Mouse (Mus musculus): ENCODE measurements at regions not wholly inside any gene's neighbourhood (a gene's known extent, or its start where the extent isn't known, plus 50 kb on each side); places are given as distances from the start of the nearest gene placed in this dataset.

- ATAC-seq (ENCODE audit: insufficient number of reproducible peaks, insufficient read depth, low FRiP score, low read depth), result no peak
- 11% methylated on average over 1 of the region's 1 CpGs for WGBS
- no peak overlapping the region for H3K4me2 ChIP-seq (ENCODE audit: low read length)
- no peaks in the 10 kb centered on the region for H3K36me3 ChIP-seq (ENCODE audit: control insufficient read depth, insufficient read depth, low read length)
- H3K27ac ChIP-seq (replicated peaks in 1 of 2; ENCODE audit: control insufficient read depth in 1 of 2, insufficient read depth in 1 of 2, low read depth in 2 of 2, low read length in 2 of 2), result no peak overlapping the region
- no peak overlapping the region for H3K4me3 ChIP-seq (ENCODE audit: control insufficient read depth in 1 of 2, insufficient read depth in 1 of 2, low read depth in 1 of 2, low read length in 2 of 2)
- no peak overlapping the region for H3K9ac ChIP-seq (ENCODE audit: low read length)
- H3K4me1 ChIP-seq (ENCODE audit: control insufficient read depth in 2 of 2, insufficient read depth in 2 of 2, low read length in 2 of 2), result peaks cover 10 to 17% of the 10 kb centered on the region in 2 experiments
- no peaks in the 10 kb centered on the region for H3K9me3 ChIP-seq (ENCODE audit: control insufficient read depth, low read length)
- H3K27me3 ChIP-seq (ENCODE audit: control insufficient read depth, insufficient read depth, low read length), result no peaks in the 10 kb centered on the region
These were observed 116.6 kb upstream of the Slit3 start for GRCm38 (mm10) chr11:35004431-35004830.

DNA sequence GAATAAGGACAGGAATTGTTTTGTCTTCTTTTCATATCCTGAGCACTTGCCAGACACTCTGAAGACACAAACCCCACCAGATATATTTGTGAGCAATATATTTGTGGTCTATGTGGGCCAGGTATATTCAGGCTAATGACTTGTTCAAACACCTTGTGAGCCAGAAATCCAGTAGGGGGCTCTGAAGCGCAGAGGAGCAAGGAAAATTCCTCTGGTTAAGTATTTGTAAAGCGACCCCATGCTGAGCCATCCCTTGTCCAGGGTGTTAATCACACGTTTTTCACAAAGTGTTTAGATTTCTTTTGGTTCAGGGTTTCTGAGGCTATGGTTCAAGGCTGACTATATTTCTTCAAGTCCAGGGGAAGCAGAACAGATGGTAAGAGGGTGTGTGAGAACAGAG lies 117.1 kb upstream of the Slit3 start:
- no peak for ATAC-seq (ENCODE audit: insufficient number of reproducible peaks, insufficient read depth, low FRiP score, low read depth)
- WGBS, result 25% methylated on average over 3 of the region's 3 CpGs
- H3K27ac ChIP-seq (replicated peaks in 1 of 2; ENCODE audit: control insufficient read depth in 1 of 2, insufficient read depth in 1 of 2, low read depth in 2 of 2, low read length in 2 of 2), result no peak overlapping the region
- H3K9me3 ChIP-seq (ENCODE audit: control insufficient read depth, low read length), result no peaks in the 10 kb centered on the region
- H3K4me3 ChIP-seq (ENCODE audit: control insufficient read depth in 1 of 2, insufficient read depth in 1 of 2, low read depth in 1 of 2, low read length in 2 of 2), result no peak overlapping the region
- H3K36me3 ChIP-seq (ENCODE audit: control insufficient read depth, insufficient read depth, low read length), result no peaks in the 10 kb centered on the region
- no peak overlapping the region for H3K4me2 ChIP-seq (ENCODE audit: low read length)
- H3K4me1 ChIP-seq (ENCODE audit: control insufficient read depth in 2 of 2, insufficient read depth in 2 of 2, low read length in 2 of 2), result peaks cover 10 to 17% of the 10 kb centered on the region in 2 experiments
- no peaks in the 10 kb centered on the region for H3K27me3 ChIP-seq (ENCODE audit: control insufficient read depth, insufficient read depth, low read length)
- H3K9ac ChIP-seq (ENCODE audit: low read length), result no peak overlapping the region

- no peak for ATAC-seq (ENCODE audit: insufficient number of reproducible peaks, insufficient read depth, low FRiP score, low read depth)
- Histone ChIP-seq H3K9me3 (ENCODE audit: control insufficient read depth, low read length) (no peaks in the 10 kb centered on the region), H3K4me3 (ENCODE audit: control insufficient read depth in 1 of 2, insufficient read depth in 1 of 2, low read depth in 1 of 2, low read length in 2 of 2) (no peak overlapping the region), H3K4me1 (ENCODE audit: control insufficient read depth in 2 of 2, insufficient read depth in 2 of 2, low read length in 2 of 2) (no peaks in the 10 kb centered on the region), H3K27me3 (ENCODE audit: control insufficient read depth, insufficient read depth, low read length) (no peaks in the 10 kb centered on the region), H3K27ac (replicated peaks in 1 of 2; ENCODE audit: control insufficient read depth in 1 of 2, insufficient read depth in 1 of 2, low read depth in 2 of 2, low read length in 2 of 2) (no peak overlapping the region), H3K36me3 (ENCODE audit: control insufficient read depth, insufficient read depth, low read length) (no peaks in the 10 kb centered on the region), H3K9ac (ENCODE audit: low read length) (no peak overlapping the region), H3K4me2 (ENCODE audit: low read length) (no peak overlapping the region)
- WGBS, result 89% methylated on average over 2 of the region's 2 CpGs
These were observed 123.1 kb upstream of the Slit3 start for GRCm38 (mm10) chr11:34997906-34998305.

- Histone ChIP-seq H3K4me2 (ENCODE audit: low read length) (no peak overlapping the region), H3K9ac (ENCODE audit: low read length) (no peak overlapping the region), H3K27ac (replicated peaks in 1 of 2; ENCODE audit: control insufficient read depth in 1 of 2, insufficient read depth in 1 of 2, low read depth in 2 of 2, low read length in 2 of 2) (no peak overlapping the region), H3K4me1 (ENCODE audit: control insufficient read depth in 2 of 2, insufficient read depth in 2 of 2, low read length in 2 of 2) (no peaks in the 10 kb centered on the region), H3K4me3 (ENCODE audit: control insufficient read depth in 1 of 2, insufficient read depth in 1 of 2, low read depth in 1 of 2, low read length in 2 of 2) (no peak overlapping the region), H3K9me3 (ENCODE audit: control insufficient read depth, low read length) (no peaks in the 10 kb centered on the region), H3K27me3 (ENCODE audit: control insufficient read depth, insufficient read depth, low read length) (no peaks in the 10 kb centered on the region), H3K36me3 (ENCODE audit: control insufficient read depth, insufficient read depth, low read length) (no peaks in the 10 kb centered on the region)
- no peak for ATAC-seq (ENCODE audit: insufficient number of reproducible peaks, insufficient read depth, low FRiP score, low read depth)
- 76% methylated on average over 4 of the region's 4 CpGs for WGBS
These were observed 125.5 kb upstream of the Slit3 start for GRCm38 (mm10) chr11:34995515-34995914.

DNA sequence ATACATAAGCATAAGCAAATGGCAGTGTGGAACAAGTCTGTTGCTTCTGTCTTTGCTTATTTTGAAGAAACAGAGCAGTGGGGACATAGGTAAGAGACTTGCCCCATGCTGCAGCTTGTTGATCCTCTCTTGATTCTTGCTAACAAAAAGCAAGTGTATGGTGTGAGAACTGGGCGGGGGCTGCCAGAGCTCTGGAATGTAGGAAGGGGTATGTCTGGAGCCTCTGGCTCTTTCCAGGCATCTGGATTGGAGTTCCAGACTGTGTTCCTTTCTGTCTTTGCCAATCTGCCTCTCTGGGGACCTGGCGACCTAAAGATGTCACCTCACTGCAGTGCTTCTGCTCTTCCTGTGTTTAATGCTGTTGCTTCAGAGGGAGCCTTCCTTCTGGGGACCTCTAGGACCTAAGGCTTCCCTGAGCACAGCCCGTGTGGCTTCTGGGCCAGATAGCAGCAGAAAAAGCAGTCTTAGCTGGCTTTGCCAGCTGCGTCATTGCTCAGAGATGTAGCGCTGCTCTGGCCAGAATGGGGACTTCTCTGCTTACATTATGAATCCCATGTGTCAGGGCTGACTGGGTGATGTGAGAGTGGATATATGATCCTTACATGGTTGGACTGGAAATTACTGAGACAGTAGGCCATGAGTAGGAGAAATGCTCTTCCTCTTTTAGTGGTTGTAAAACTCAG lies 138.1 kb upstream of the Slit3 start:
- Histone ChIP-seq H3K4me1 (ENCODE audit: control insufficient read depth in 2 of 2, insufficient read depth in 2 of 2, low read length in 2 of 2) (peaks cover 4 to 5% of the 10 kb centered on the region in 2 experiments; a peak in 2 of 4 replicates), H3K4me2 (ENCODE audit: low read length) (no peak overlapping the region), H3K36me3 (ENCODE audit: control insufficient read depth, insufficient read depth, low read length) (no peaks in the 10 kb centered on the region), H3K9me3 (ENCODE audit: control insufficient read depth, low read length) (no peaks in the 10 kb centered on the region), H3K27me3 (ENCODE audit: control insufficient read depth, insufficient read depth, low read length) (no peaks in the 10 kb centered on the region), H3K4me3 (ENCODE audit: control insufficient read depth in 1 of 2, insufficient read depth in 1 of 2, low read depth in 1 of 2, low read length in 2 of 2) (no peak overlapping the region), H3K9ac (ENCODE audit: low read length) (no peak overlapping the region), H3K27ac (replicated peaks in 1 of 2; ENCODE audit: control insufficient read depth in 1 of 2, insufficient read depth in 1 of 2, low read depth in 2 of 2, low read length in 2 of 2) (no peak overlapping the region; a peak in 1 of 4 replicates)
- 54% methylated on average over 5 of the region's 5 CpGs for WGBS
- no peak for ATAC-seq (ENCODE audit: insufficient number of reproducible peaks, insufficient read depth, low FRiP score, low read depth)

DNA sequence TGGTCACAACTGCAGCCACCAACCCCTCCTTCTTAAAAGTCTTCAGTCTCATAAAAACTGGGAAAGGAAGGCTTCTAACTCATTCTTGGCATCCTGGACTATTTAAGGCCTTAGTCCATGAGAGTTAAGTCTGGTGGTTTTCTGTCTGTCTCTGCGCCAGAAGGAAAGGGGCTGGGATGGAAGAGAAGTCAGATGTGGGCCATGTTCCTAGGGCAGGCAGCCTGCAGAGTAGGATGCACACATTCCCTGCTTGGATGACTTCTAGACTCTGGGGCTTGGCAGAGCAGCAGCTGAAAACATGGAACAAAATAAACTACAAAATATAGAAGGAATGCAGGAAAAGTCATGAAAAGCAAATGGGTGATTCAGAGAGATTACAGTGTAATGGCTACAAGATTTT lies 140.8 kb upstream of the Slit3 start:
- Histone ChIP-seq H3K4me3 (ENCODE audit: control insufficient read depth in 1 of 2, insufficient read depth in 1 of 2, low read depth in 1 of 2, low read length in 2 of 2) (no peak overlapping the region), H3K27ac (replicated peaks in 1 of 2; ENCODE audit: control insufficient read depth in 1 of 2, insufficient read depth in 1 of 2, low read depth in 2 of 2, low read length in 2 of 2) (no peak overlapping the region), H3K4me2 (ENCODE audit: low read length) (no peak overlapping the region), H3K36me3 (ENCODE audit: control insufficient read depth, insufficient read depth, low read length) (no peaks in the 10 kb centered on the region), H3K9me3 (ENCODE audit: control insufficient read depth, low read length) (no peaks in the 10 kb centered on the region), H3K4me1 (ENCODE audit: control insufficient read depth in 2 of 2, insufficient read depth in 2 of 2, low read length in 2 of 2) (peaks cover 5 to 6% of the 10 kb centered on the region in 2 experiments; a peak in 2 of 4 replicates), H3K9ac (ENCODE audit: low read length) (no peak overlapping the region), H3K27me3 (ENCODE audit: control insufficient read depth, insufficient read depth, low read length) (no peaks in the 10 kb centered on the region)
- no peak for ATAC-seq (ENCODE audit: insufficient number of reproducible peaks, insufficient read depth, low FRiP score, low read depth)
- 88% methylated on average over 1 of the region's 1 CpGs for WGBS

DNA sequence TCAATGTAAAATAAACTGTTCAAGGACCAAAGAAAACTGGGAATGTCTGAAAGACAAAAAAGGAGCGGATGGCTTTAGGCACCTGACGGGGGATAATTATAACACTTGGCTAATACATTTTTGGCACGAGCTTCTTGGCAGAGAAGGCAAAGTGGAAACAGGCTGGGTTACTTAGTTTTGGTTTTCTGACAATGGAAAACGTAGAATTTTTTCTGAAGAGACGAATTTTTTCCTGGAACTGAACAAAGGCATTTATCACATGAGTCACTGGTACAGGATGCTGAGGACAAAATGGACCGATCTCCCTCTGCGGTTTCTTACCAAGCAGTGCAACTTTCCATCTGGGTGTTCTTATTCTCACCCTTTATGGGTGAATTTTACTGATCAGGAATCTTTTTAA lies 143.2 kb upstream of the Slit3 start:
- 67% methylated on average over 7 of the region's 7 CpGs for WGBS

DNA sequence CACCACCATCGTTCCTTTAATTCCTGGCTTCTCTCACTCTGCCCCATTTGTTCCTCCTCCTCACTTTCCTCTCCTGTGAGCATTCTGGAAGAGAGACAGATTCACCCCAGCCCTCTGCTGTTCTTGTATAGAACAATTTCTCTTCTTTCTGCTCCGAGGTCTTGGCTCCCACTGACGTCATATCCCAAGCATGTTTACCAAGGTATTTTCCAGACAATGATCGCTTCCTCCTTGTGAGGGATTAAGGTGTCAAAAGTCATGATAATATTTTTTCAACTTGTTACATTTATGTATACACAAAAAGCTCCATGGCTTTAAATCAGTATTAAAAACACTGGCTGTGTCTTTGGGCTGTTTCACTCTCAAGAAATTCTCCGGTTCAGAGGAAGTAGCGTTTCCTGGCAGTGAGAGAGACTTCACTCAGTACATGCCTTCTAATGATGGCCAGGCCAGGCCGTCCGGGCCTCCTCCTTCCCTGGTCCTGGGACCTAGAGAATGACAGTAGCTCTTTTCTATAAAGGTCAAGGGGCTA lies 142.4 kb upstream of the Spdl1 start:
- Histone ChIP-seq H3K4me1 (ENCODE audit: control insufficient read depth in 2 of 2, insufficient read depth in 2 of 2, low read length in 2 of 2) (peaks cover 9 to 14% of the 10 kb centered on the region in 2 experiments), H3K9ac (ENCODE audit: low read length) (no peak overlapping the region), H3K9me3 (ENCODE audit: control insufficient read depth, low read length) (no peaks in the 10 kb centered on the region), H3K27me3 (ENCODE audit: control insufficient read depth, insufficient read depth, low read length) (no peaks in the 10 kb centered on the region), H3K27ac (replicated peaks in 1 of 2; ENCODE audit: control insufficient read depth in 1 of 2, insufficient read depth in 1 of 2, low read depth in 2 of 2, low read length in 2 of 2) (0 out of 4 replicates have a peak overlapping the region, but pooled peaks have one; percentile 17 to 39), H3K36me3 (ENCODE audit: control insufficient read depth, insufficient read depth, low read length) (no peaks in the 10 kb centered on the region), H3K4me2 (ENCODE audit: low read length) (no peak overlapping the region), H3K4me3 (ENCODE audit: control insufficient read depth in 1 of 2, insufficient read depth in 1 of 2, low read depth in 1 of 2, low read length in 2 of 2) (no peak overlapping the region)
- ATAC-seq (ENCODE audit: insufficient number of reproducible peaks, insufficient read depth, low FRiP score, low read depth), result no peak
- 58% methylated on average over 8 of the region's 8 CpGs for WGBS

More for the DNA sequence above, 143.2 kb upstream of the Slit3 start:
- no peaks in the 10 kb centered on the region for H3K36me3 ChIP-seq (ENCODE audit: control insufficient read depth, insufficient read depth, low read length)
- H3K9ac ChIP-seq (ENCODE audit: low read length), result no peak overlapping the region
- H3K4me2 ChIP-seq (ENCODE audit: low read length), result no peak overlapping the region
- no peak overlapping the region for H3K4me3 ChIP-seq (ENCODE audit: control insufficient read depth in 1 of 2, insufficient read depth in 1 of 2, low read depth in 1 of 2, low read length in 2 of 2)
- no peaks in the 10 kb centered on the region for H3K9me3 ChIP-seq (ENCODE audit: control insufficient read depth, low read length)
- no peaks in the 10 kb centered on the region for H3K27me3 ChIP-seq (ENCODE audit: control insufficient read depth, insufficient read depth, low read length)
- H3K27ac ChIP-seq (replicated peaks in 1 of 2; ENCODE audit: control insufficient read depth in 1 of 2, insufficient read depth in 1 of 2, low read depth in 2 of 2, low read length in 2 of 2), result no peak overlapping the region
- H3K4me1 ChIP-seq (ENCODE audit: control insufficient read depth in 2 of 2, insufficient read depth in 2 of 2, low read length in 2 of 2), result peaks cover 12 to 13% of the 10 kb centered on the region in 2 experiments
- no peak for ATAC-seq (ENCODE audit: insufficient number of reproducible peaks, insufficient read depth, low FRiP score, low read depth)

Data from heart, embryonic 14.5 days (tissue).